Mouse (Mus musculus) spleen, adult 2 months (tissue): ENCODE data around the gene Bcl2l2. TPM values are rescaled to one million over a fixed set of nuclear protein-coding genes. Genes with fewer than 3 reads are reported as not detected.

Experiments
- DNase-seq, 2 experiments: peaks; one replicate each; pipeline versions ENCODE4 v3.0.0 to v3.0.0-alpha.2; 2012 to 2021; ENCODE audit warnings: low spot score in 2 of 2, low read depth in 1 of 2
- H3K27ac ChIP-seq: fragments of 200-500 bp; 2 replicates; pipeline ENCODE4 v1.5.1; 2012; ENCODE audit warnings: low read length, inconsistent platforms; ENCODE audit not compliant: insufficient read depth
- H3K27me3 ChIP-seq: fragments of 200-500 bp; 2 replicates; pipeline ENCODE4 v1.6.1; 2012; ENCODE audit warnings: mild to moderate bottlenecking, moderate library complexity, low read length, inconsistent platforms; ENCODE audit not compliant: control insufficient read depth, insufficient read depth
- H3K36me3 ChIP-seq: fragments of 200-500 bp; 2 replicates; pipeline ENCODE4 v1.6.1; 2012; ENCODE audit warnings: mild to moderate bottlenecking, low read length, inconsistent platforms; ENCODE audit not compliant: control insufficient read depth, insufficient read depth
- H3K4me1 ChIP-seq: fragments of 200-500 bp; 2 replicates; pipeline ENCODE4 v1.6.1; 2011; ENCODE audit warnings: inconsistent platforms; ENCODE audit not compliant: control insufficient read depth, insufficient read depth, insufficient read length
- H3K4me3 ChIP-seq: fragments of 200-500 bp; 2 replicates; pipeline ENCODE4 v1.5.1; 2011; ENCODE audit warnings: mild to moderate bottlenecking, inconsistent platforms; ENCODE audit not compliant: insufficient read depth, insufficient read length; ENCODE audit errors: extremely low read depth
- CTCF ChIP-seq: fragments of 200-500 bp; IDR thresholded peaks from 2 replicates; pipeline ENCODE4 v1.5.1; 2011; ENCODE audit warnings: mild to moderate bottlenecking, inconsistent platforms; ENCODE audit not compliant: insufficient read depth, insufficient read length, insufficient replicate concordance; ENCODE audit errors: extremely low read depth
- POLR2A ChIP-seq: fragments of 200-500 bp; IDR thresholded peaks from 2 replicates; pipeline ENCODE4 v1.6.1; 2011; ENCODE audit warnings: low read depth, low read length, inconsistent platforms
- WGBS: fragments of 180-500 bp; shearing (Covaris S2); methylation state at CpG from one replicate; pipeline ENCODE4 v1.1.7; 2018; 5-methylcytosine and 5-hydroxymethylcytosine counted together
- polyA plus RNA-seq: library from polyadenylated mRNA; depleted of rRNA; stranded (reverse); fragments of >200 nt; gene quantifications from 2 replicates; pipeline ENCODE4 v1.2.3, GENCODE M21; 2012

Bcl2l2 gene
- polyA plus RNA-seq, 1 experiment: 16.6 TPM

- TF ChIP-seq POLR2A (no peak), CTCF (no peak)
- no peak for DNase-seq
- H3K4me3 ChIP-seq: no peak overlapping the region
- peaks cover 11% of the 10 kb centered on the region for H3K27me3 ChIP-seq
- H3K27ac ChIP-seq: no peak overlapping the region
- H3K36me3 ChIP-seq: no peaks in the 10 kb centered on the region
- peaks cover 5% of the 10 kb centered on the region for H3K4me1 ChIP-seq
- 63% methylated on average over 7 of the region's 7 CpGs for WGBS
Measured at GRCm38 (mm10) chr14:54908682-54909081, 25.5 kb downstream of the Bcl2l2 start.

- TF ChIP-seq CTCF (no peak), POLR2A (no peak)
- Histone ChIP-seq H3K27ac (no peak overlapping the region), H3K4me3 (peak overlapping the region; percentile 68; the same call in 1 of the 2 replicates), H3K4me1 (peaks cover 5% of the 10 kb centered on the region), H3K36me3 (no peaks in the 10 kb centered on the region), H3K27me3 (peaks cover 11% of the 10 kb centered on the region)
- DNase-seq: no peak
- 13% methylated on average over 61 of the region's 69 CpGs for WGBS
Measured at GRCm38 (mm10) chr14:54912109-54912850, 29.1 kb downstream of the Bcl2l2 start.

GRCm38 (mm10) chr14:54912886-54913285, 29.7 kb downstream of the Bcl2l2 start, which contains the start of gene Slc22a17:
Slc22a17 (minus strand) TSS chr14:54913132.
- TF ChIP-seq POLR2A (no peak), CTCF (no peak)

GRCm38 (mm10) chr14:54913343-54913742, 30.2 kb downstream of the Bcl2l2 start:
- WGBS: 26% methylated on average over 10 of the region's 10 CpGs
- DNase-seq: no peak
- Histone ChIP-seq H3K27ac (no peak overlapping the region), H3K4me1 (peaks cover 5% of the 10 kb centered on the region), H3K36me3 (no peaks in the 10 kb centered on the region), H3K4me3 (peak overlapping the region; percentile 68), H3K27me3 (peaks cover 11% of the 10 kb centered on the region)
- TF ChIP-seq CTCF: no peak
- TF ChIP-seq POLR2A: no peak

More at GRCm38 (mm10) chr14:54912886-54913285, 29.7 kb downstream of the Bcl2l2 start, which contains the start of gene Slc22a17:
- Histone ChIP-seq H3K4me3 (peak within 1 kb of the TSS; percentile 68), H3K27ac (no peak within 1 kb of the TSS), H3K27me3 (peaks cover 11% of the 10 kb centered on the region), H3K4me1 (peaks cover 5% of the 10 kb centered on the region), H3K36me3 (no peaks in the 10 kb centered on the region)
- 1% methylated on average over 28 of the region's 28 CpGs for WGBS
- peak in 1 of 2 experiments; percentile 40 for DNase-seq

GRCm38 (mm10) chr14:54920076-54920685, 37.0 kb downstream of the Bcl2l2 start:
- DNase-seq: no peak
- H3K27me3 ChIP-seq: peaks cover 4% of the 10 kb centered on the region; the same call in 1 of the 2 replicates
- no peaks in the 10 kb centered on the region for H3K36me3 ChIP-seq
- H3K4me1 ChIP-seq: no peaks in the 10 kb centered on the region
- no peak overlapping the region for H3K4me3 ChIP-seq
- H3K27ac ChIP-seq: no peak overlapping the region
- WGBS: 82% methylated on average over 16 of the region's 16 CpGs
- TF ChIP-seq CTCF (no peak), POLR2A (no peak)

- WGBS: 86% methylated on average over 7 of the region's 7 CpGs
Measured at GRCm38 (mm10) chr14:54924641-54925348, 41.6 kb downstream of the Bcl2l2 start.

More at GRCm38 (mm10) chr14:54924641-54925348, 41.6 kb downstream of the Bcl2l2 start:
- Histone ChIP-seq H3K4me3 (no peak overlapping the region), H3K36me3 (no peaks in the 10 kb centered on the region), H3K27ac (no peak overlapping the region), H3K27me3 (peaks cover 14% of the 10 kb centered on the region), H3K4me1 (no peaks in the 10 kb centered on the region; the same call in 1 of the 2 replicates)
- DNase-seq: no peak
- TF ChIP-seq POLR2A (no peak), CTCF (no peak)
